Mouse (Mus musculus) MEL (cell line): ENCODE measurements at regions not wholly inside any gene's neighbourhood (a gene's known extent, or its start where the extent isn't known, plus 50 kb on each side); places are given as distances from the start of the nearest gene placed in this dataset.
"Not testable (repeated sequence)": the region's sequence is repeated elsewhere in the genome, so short reads cannot be mapped to it uniquely, and the experiment has no call there.

ENCODE experiments used
- DNase-seq: peaks from one replicate; pipeline ENCODE4 v3.0.0; 2011; ENCODE audit warnings: low read depth, low spot score
- H3K27ac ChIP-seq: 2 replicates; pipeline ENCODE4 v1.5.1; 2012; ENCODE audit warnings: low read depth, mild to moderate bottlenecking, control low read depth, low read length, moderate library complexity; ENCODE audit not compliant: control insufficient read depth
- H3K27me3 ChIP-seq, 2 experiments: fragments of 150-350 bp in 1 of 2; sonication (generic) in 1 of 2; 2 replicates each; pipeline ENCODE4 v1.6.1; 2012; ENCODE audit warnings: low read length in 2 of 2, mild to moderate bottlenecking in 2 of 2, improper control_type of control experiment in 1 of 2, moderate library complexity in 1 of 2; ENCODE audit not compliant: insufficient read depth in 2 of 2, control insufficient read depth in 1 of 2
- H3K36me3 ChIP-seq, 2 experiments: 2 replicates each; pipeline ENCODE4 v1.6.1; 2012 to 2014; ENCODE audit warnings: low read length in 2 of 2, improper control_type of control experiment in 1 of 2, inconsistent platforms in 1 of 2, mild to moderate bottlenecking in 1 of 2; ENCODE audit not compliant: insufficient read depth in 2 of 2, control insufficient read depth in 1 of 2
- H3K4me1 ChIP-seq, 2 experiments: fragments of 150-350 bp in 1 of 2; sonication (generic) in 1 of 2; 2 replicates each; pipeline ENCODE4 v1.6.1; 2012; ENCODE audit warnings: low read length in 2 of 2, improper control_type of control experiment in 1 of 2, mild to moderate bottlenecking in 1 of 2; ENCODE audit not compliant: insufficient read depth in 2 of 2, control insufficient read depth in 1 of 2
- H3K4me3 ChIP-seq, 2 experiments: fragments of 150-350 bp in 1 of 2; sonication (generic) in 1 of 2; 2 replicates each; pipeline ENCODE4 v1.5.1; 2012; ENCODE audit warnings: low read depth in 2 of 2, low read length in 2 of 2, mild to moderate bottlenecking in 2 of 2, moderate library complexity in 2 of 2, control low read depth in 1 of 2, improper control_type of control experiment in 1 of 2; ENCODE audit not compliant: control insufficient read depth in 1 of 2, insufficient read depth in 1 of 2
- H3K79me2 ChIP-seq: 2 replicates; pipeline ENCODE4 v1.6.1; 2012; ENCODE audit warnings: mild to moderate bottlenecking, low read length, moderate library complexity; ENCODE audit not compliant: control insufficient read depth, poor library complexity, insufficient read depth
- H3K9ac ChIP-seq: 2 replicates; pipeline ENCODE4 v1.6.1; 2012; ENCODE audit warnings: low read depth, mild to moderate bottlenecking, control low read depth, low read length, moderate library complexity; ENCODE audit not compliant: control insufficient read depth, poor library complexity, severe bottlenecking
- H3K9me3 ChIP-seq: fragments of 150-350 bp; sonication (generic); replicated peaks from 2 replicates; pipeline ENCODE4 v1.6.1; 2012; ENCODE audit warnings: mild to moderate bottlenecking, low read length, improper control_type of control experiment, moderate library complexity; ENCODE audit not compliant: insufficient read depth
- BHLHE40 ChIP-seq: IDR thresholded peaks from 2 replicates; pipeline ENCODE4 v1.6.1; 2012; ENCODE audit warnings: low read depth, mild to moderate bottlenecking, inconsistent platforms, low read length, improper control_type of control experiment, borderline replicate concordance
- CHD1 ChIP-seq: IDR thresholded peaks from 2 replicates; pipeline ENCODE4 v1.6.1; 2012; ENCODE audit warnings: low read depth, mild to moderate bottlenecking, inconsistent platforms, low read length, improper control_type of control experiment
- CHD2 ChIP-seq: IDR thresholded peaks from 2 replicates; pipeline ENCODE4 v1.6.1; 2011; ENCODE audit warnings: low read length, improper control_type of control experiment
- CTCF ChIP-seq, 3 experiments: IDR thresholded peaks in 2 of 3; conservative IDR thresholded peaks in 1 of 3; 2 replicates each; pipeline ENCODE4 v1.5.1; 2011 to 2012; ENCODE audit warnings: low read length in 3 of 3, low read depth in 2 of 3, mild to moderate bottlenecking in 2 of 3, improper control_type of control experiment in 1 of 3, inconsistent platforms in 1 of 3, mixed read lengths in 1 of 3, moderate library complexity in 1 of 3; ENCODE audit not compliant: control insufficient read depth in 1 of 3, insufficient read depth in 1 of 3, poor library complexity in 1 of 3, severe bottlenecking in 1 of 3
- GABPA ChIP-seq: IDR thresholded peaks from 2 replicates; pipeline ENCODE4 v1.6.1; 2012; ENCODE audit warnings: low read depth, mild to moderate bottlenecking, inconsistent platforms, low read length, improper control_type of control experiment, moderate library complexity
- GATA1 ChIP-seq: IDR thresholded peaks from 2 replicates; pipeline ENCODE4 v1.6.1; 2011; ENCODE audit warnings: low read depth, low read length, improper control_type of control experiment
- HCFC1 ChIP-seq: IDR thresholded peaks from 2 replicates; pipeline ENCODE4 v1.6.1; 2012; ENCODE audit warnings: low read depth, mild to moderate bottlenecking, inconsistent platforms, low read length, improper control_type of control experiment, moderate library complexity
- KAT2A ChIP-seq: conservative IDR thresholded peaks from 2 replicates; pipeline ENCODE4 v1.6.1; 2012; ENCODE audit warnings: low read depth, low read length, improper control_type of control experiment, inconsistent platforms
- MYB ChIP-seq: IDR thresholded peaks from 2 replicates; pipeline ENCODE4 v1.6.1; 2011; ENCODE audit warnings: mild to moderate bottlenecking, low read depth, low read length, improper control_type of control experiment
- POLR2AphosphoS2 ChIP-seq: IDR thresholded peaks from 2 replicates; pipeline ENCODE4 v1.6.1; 2011; ENCODE audit warnings: low read length, improper control_type of control experiment
- RAD21 ChIP-seq: IDR thresholded peaks from 2 replicates; pipeline ENCODE4 v1.6.1; 2011; ENCODE audit warnings: mild to moderate bottlenecking, low read depth, low read length, improper control_type of control experiment
- SIN3A ChIP-seq: IDR thresholded peaks from 2 replicates; pipeline ENCODE4 v1.6.1; 2012; ENCODE audit warnings: low read length, improper control_type of control experiment, inconsistent platforms
- TCF12 ChIP-seq: IDR thresholded peaks from 2 replicates; pipeline ENCODE4 v1.6.1; 2014; ENCODE audit warnings: low read depth, mild to moderate bottlenecking, inconsistent platforms, low read length, improper control_type of control experiment, moderate library complexity
- UBTF ChIP-seq: IDR thresholded peaks from 2 replicates; pipeline ENCODE4 v1.6.1; 2012; ENCODE audit warnings: low read depth, mild to moderate bottlenecking, inconsistent platforms, low read length, improper control_type of control experiment, moderate library complexity, borderline replicate concordance; ENCODE audit not compliant: insufficient read depth
- USF2 ChIP-seq, 2 experiments: IDR thresholded peaks; 2 replicates each; pipeline ENCODE4 v1.6.1; 2011 to 2012; ENCODE audit warnings: improper control_type of control experiment in 2 of 2, low read length in 2 of 2, borderline replicate concordance in 1 of 2, inconsistent platforms in 1 of 2, low read depth in 1 of 2, mild to moderate bottlenecking in 1 of 2; ENCODE audit not compliant: insufficient read depth in 1 of 2
- ZC3H11A ChIP-seq: IDR thresholded peaks from 2 replicates; pipeline ENCODE4 v1.6.1; 2012; ENCODE audit warnings: low read depth, mild to moderate bottlenecking, inconsistent platforms, low read length, improper control_type of control experiment

DNA sequence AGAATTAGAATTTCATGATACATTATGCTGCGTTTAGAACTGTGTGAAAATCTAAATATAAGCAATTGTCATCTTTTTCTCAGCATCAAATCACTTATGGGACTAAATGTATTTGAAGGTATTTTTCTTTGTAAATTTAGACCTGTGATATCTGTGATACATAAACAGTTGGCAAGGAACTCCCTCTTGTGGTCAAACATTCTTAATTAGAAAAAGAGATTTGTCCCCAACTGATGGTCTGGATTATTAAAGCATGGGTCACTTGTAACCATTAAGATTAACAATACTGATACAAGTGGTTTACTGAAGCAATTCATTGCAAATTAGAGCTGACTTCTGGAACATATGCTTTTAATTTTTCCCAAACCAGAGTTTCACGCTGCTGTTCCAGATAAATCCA lies 1038.4 kb upstream of the Arrdc3 start:
- H3K27ac ChIP-seq = no peak overlapping the region
- H3K4me3 ChIP-seq = no peak overlapping the region
- TF ChIP-seq RAD21 = peak; percentile 26
- TF ChIP-seq TCF12 = no peak
- TF ChIP-seq GATA1 = no peak
- TF ChIP-seq CTCF (IDR thresholded peaks at IDR 0.05 in 2 of 3, conservative IDR thresholded peaks at IDR 0.05 in 1 of 3; ENCODE audit: control insufficient read depth in 1 of 3, insufficient read depth in 1 of 3, low read depth in 2 of 3, low read length in 3 of 3, poor library complexity in 1 of 3, severe bottlenecking in 1 of 3) = peak in 1 of 3 experiments; percentile 12; a peak in 1 of 6 replicates
- no peak for TF ChIP-seq CHD1
- no peak for TF ChIP-seq CHD2
- no peak for TF ChIP-seq GABPA
- H3K36me3 ChIP-seq = no peaks in the 10 kb centered on the region
- H3K9ac ChIP-seq = no peak overlapping the region
- no peaks in the 10 kb centered on the region for H3K79me2 ChIP-seq
- no peak for DNase-seq
- H3K9me3 ChIP-seq = no peaks in the 10 kb centered on the region
- H3K27me3 ChIP-seq = no peaks in the 10 kb centered on the region
- H3K4me1 ChIP-seq = no peaks in the 10 kb centered on the region

DNA sequence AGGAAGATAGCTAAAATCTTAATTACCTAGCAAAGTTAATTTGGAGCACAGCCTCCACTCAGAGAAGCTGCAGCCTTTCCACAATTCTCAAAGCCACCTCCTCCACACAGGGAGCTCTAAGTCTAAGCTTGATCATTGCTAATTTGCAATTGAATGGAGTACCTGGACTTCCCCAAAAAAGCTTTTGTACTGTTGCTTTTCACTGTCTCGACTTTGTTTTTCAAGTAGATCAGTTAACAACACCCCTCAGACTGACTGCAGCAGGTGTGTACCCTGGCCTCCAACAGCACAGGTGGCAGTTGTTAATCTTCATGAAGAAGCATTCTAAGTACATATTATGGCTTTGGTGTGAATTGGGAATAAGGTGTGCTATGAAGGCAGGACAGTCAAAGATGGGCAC lies 1015.7 kb upstream of the Arrdc3 start:
- not testable (repeated sequence) for H3K36me3 ChIP-seq, H3K9ac ChIP-seq, H3K79me2 ChIP-seq, H3K27ac ChIP-seq, DNase-seq, H3K27me3 ChIP-seq, H3K9me3 ChIP-seq, H3K4me1 ChIP-seq, H3K4me3 ChIP-seq

DNA sequence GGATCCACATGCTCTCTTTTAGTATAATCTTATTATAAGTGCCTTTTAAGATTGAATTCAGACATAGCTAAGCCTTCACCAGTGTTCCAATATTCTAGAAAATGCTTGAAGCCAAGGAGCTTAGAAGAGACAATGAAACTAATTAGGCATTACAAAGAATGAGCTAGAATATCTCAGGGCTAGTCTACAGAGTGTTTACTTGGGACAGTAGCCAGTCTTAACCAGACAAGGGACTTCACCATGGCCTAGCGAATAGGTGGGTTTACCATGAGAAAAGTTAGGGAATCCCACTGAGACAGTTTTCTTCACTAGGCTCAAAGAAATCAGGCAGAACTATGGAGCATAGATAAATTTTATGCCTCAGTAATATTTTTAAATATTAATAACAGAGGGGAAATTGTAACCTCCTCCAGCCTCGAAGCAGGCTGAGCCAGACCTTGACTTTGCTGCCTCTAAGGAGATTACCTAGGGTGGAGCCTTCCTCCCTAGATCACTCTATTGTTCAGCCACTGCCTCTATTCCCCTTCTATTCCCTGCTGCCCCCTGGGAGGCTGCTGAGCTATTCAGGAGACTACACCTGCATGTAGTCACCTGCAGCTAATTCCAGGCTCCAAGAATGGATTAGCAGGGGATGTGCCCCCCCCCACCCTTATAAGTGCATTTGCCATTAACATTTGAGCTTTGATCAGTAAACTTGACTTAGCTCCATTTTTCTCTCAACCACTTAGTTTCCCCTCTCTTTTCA lies 1014.5 kb upstream of the Arrdc3 start:
- H3K4me1 ChIP-seq = no peaks in the 10 kb centered on the region
- H3K27me3 ChIP-seq = no peaks in the 10 kb centered on the region
- no peak overlapping the region for H3K9ac ChIP-seq
- no peaks in the 10 kb centered on the region for H3K79me2 ChIP-seq
- H3K4me3 ChIP-seq = no peak overlapping the region
- DNase-seq = no peak
- H3K36me3 ChIP-seq = no peaks in the 10 kb centered on the region
- H3K9me3 ChIP-seq = no peaks in the 10 kb centered on the region
- H3K27ac ChIP-seq = no peak overlapping the region
- no peak for TF ChIP-seq SIN3A
- no peak for TF ChIP-seq KAT2A
- TF ChIP-seq USF2 (IDR thresholded peaks at IDR 0.05; ENCODE audit: borderline replicate concordance in 1 of 2, insufficient read depth in 1 of 2, low read depth in 1 of 2, low read length in 2 of 2) = no peak
- TF ChIP-seq GABPA = no peak
- no peak for TF ChIP-seq ZC3H11A
- no peak for TF ChIP-seq BHLHE40
- TF ChIP-seq HCFC1 = no peak
- no peak for TF ChIP-seq GATA1
- no peak for TF ChIP-seq POLR2AphosphoS2
- no peak for TF ChIP-seq UBTF
- no peak for TF ChIP-seq MYB
